Mouse (Mus musculus): ENCODE measurements around the gene Ccdc83. TPM values are rescaled to one million over a fixed set of nuclear protein-coding genes. Genes with fewer than 3 reads are reported as not detected.

Ccdc83 gene
- polyA plus RNA-seq, 1 experiment = not detected

DNA sequence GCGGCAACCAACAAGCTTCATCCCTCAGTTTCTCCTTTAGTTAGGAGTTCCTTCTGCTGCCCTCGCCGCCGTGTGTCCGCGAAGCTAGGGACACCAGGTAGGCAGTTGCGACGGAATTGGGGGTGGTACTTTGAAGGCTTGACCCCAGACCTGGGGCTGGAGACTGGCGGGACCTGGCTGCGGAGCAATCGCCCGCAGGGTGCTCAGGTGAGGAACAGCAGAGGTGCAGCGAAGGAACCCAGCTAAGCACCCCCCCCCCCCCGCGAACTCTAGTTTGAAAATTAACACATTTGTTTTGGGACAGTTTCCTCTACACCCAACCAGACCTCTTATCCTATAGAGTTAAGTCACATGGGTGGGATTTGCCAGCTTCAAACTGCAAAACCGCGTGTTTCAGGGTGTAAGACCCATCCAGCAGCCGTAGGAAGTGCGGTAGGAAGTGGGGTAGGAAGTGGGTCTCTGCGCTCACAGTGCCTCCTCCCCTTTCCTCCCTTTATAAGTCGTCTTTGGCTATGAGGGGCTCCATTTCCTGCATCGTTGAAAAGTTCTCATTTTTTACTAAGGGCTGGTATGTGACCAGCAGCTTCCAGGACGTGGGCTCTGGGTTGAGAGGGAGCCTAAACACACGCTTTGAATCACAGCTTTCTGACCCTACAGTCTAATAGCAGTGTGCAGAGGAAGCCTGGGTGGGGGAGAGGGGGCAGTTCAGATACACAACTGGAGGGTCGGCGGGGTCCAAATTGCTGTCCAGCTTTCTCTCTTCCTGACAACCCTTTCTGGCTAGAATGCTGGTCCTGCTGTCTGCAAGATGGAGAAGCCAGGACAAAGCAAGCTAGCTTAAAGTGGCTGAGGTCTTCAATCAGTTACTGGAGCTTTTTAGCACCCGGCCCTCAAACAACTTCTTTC, 37.3 kb upstream of the Ccdc83 start:
- TF ChIP-seq EP300 (IDR thresholded peaks at IDR 0.05; ENCODE audit: insufficient read depth, low read depth, low read length) = no peak
- Histone ChIP-seq H3K4me1 (ENCODE audit: control insufficient read depth, insufficient read depth, low read length) (no peaks in the 10 kb centered on the region), H3K9ac (ENCODE audit: low read depth, poor library complexity, severe bottlenecking) (peak overlapping the region; percentile 52; the same call in 1 of the 2 replicates), H3K27ac (ENCODE audit: insufficient read depth, low read length) (no peak overlapping the region), H3K4me3 (ENCODE audit: low read depth, low read length) (peak overlapping the region; percentile 46), H3K36me3 (ENCODE audit: control insufficient read depth, insufficient read depth, low read length, poor library complexity, severe bottlenecking) (no peaks in the 10 kb centered on the region), H3K27me3 (ENCODE audit: control insufficient read depth, insufficient read depth, low read length, poor library complexity, severe bottlenecking) (peaks cover 9% of the 10 kb centered on the region), H3K9me3 (replicated peaks; ENCODE audit: control insufficient read depth, insufficient read depth, low read length, poor library complexity, severe bottlenecking) (no peaks in the 10 kb centered on the region)

- Histone ChIP-seq H3K27ac (ENCODE audit: insufficient read depth, low read length) (no peak within 1 kb of the TSS), H3K4me3 (ENCODE audit: low read depth, low read length) (peak within 1 kb of the TSS; percentile 46), H3K27me3 (ENCODE audit: control insufficient read depth, insufficient read depth, low read length, poor library complexity, severe bottlenecking) (peaks cover 9% of the 10 kb centered on the region), H3K36me3 (ENCODE audit: control insufficient read depth, insufficient read depth, low read length, poor library complexity, severe bottlenecking) (no peaks in the 10 kb centered on the region), H3K9me3 (replicated peaks; ENCODE audit: control insufficient read depth, insufficient read depth, low read length, poor library complexity, severe bottlenecking) (no peaks in the 10 kb centered on the region), H3K4me1 (ENCODE audit: control insufficient read depth, insufficient read depth, low read length) (no peaks in the 10 kb centered on the region), H3K9ac (ENCODE audit: low read depth, poor library complexity, severe bottlenecking) (peak within 1 kb of the TSS; percentile 52)
- TF ChIP-seq EP300 (IDR thresholded peaks at IDR 0.05; ENCODE audit: insufficient read depth, low read depth, low read length) = no peak
These were observed 36.5 kb upstream of the Ccdc83 start, which contains the start of gene Sytl2 for GRCm38 (mm10) chr7:90301942-90302646. Sytl2 (plus strand) TSS chr7:90302252.

DNA sequence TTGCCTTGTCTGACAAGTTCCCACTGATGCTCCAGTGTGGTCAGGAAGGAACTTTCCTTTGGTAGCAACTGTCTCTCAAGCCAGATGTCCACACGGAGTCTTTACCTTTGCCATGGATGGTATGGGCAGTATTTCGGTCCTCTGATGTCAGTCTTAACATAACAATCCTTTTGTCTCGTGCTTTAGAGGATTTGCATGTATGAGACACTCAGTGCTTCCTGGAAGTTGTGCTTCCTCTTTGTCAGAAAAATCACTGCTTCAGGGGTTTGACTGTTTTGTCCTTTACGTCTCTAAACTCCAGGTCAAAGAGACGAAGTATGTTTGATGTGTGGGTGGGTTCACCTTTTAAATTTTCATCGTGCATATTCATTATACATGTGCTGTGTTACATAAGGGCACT, 26.3 kb upstream of the Ccdc83 start:
- no peaks in the 10 kb centered on the region for H3K36me3 ChIP-seq (ENCODE audit: control insufficient read depth, insufficient read depth, low read length, poor library complexity, severe bottlenecking)
- H3K9ac ChIP-seq (ENCODE audit: low read depth, poor library complexity, severe bottlenecking) = no peak overlapping the region
- H3K4me1 ChIP-seq (ENCODE audit: control insufficient read depth, insufficient read depth, low read length) = no peaks in the 10 kb centered on the region
- no peaks in the 10 kb centered on the region for H3K27me3 ChIP-seq (ENCODE audit: control insufficient read depth, insufficient read depth, low read length, poor library complexity, severe bottlenecking)
- TF ChIP-seq CTCF (IDR thresholded peaks at IDR 0.05; ENCODE audit: low read depth, low read length) (no peak), POLR2A (IDR thresholded peaks at IDR 0.05; ENCODE audit: insufficient read depth, low read length) (no peak), EP300 (IDR thresholded peaks at IDR 0.05; ENCODE audit: insufficient read depth, low read depth, low read length) (no peak)
- H3K9me3 ChIP-seq (replicated peaks; ENCODE audit: control insufficient read depth, insufficient read depth, low read length, poor library complexity, severe bottlenecking) = no peaks in the 10 kb centered on the region
- H3K27ac ChIP-seq (ENCODE audit: insufficient read depth, low read length) = no peak overlapping the region
- H3K4me3 ChIP-seq (ENCODE audit: low read depth, low read length) = no peak overlapping the region

- no peak overlapping the region for H3K27ac ChIP-seq (ENCODE audit: insufficient read depth, low read length)
- no peak overlapping the region for H3K9ac ChIP-seq (ENCODE audit: low read depth, poor library complexity, severe bottlenecking)
- TF ChIP-seq POLR2A (IDR thresholded peaks at IDR 0.05; ENCODE audit: insufficient read depth, low read length) (no peak), CTCF (IDR thresholded peaks at IDR 0.05; ENCODE audit: low read depth, low read length) (no peak), EP300 (IDR thresholded peaks at IDR 0.05; ENCODE audit: insufficient read depth, low read depth, low read length) (no peak)
- no peaks in the 10 kb centered on the region for H3K27me3 ChIP-seq (ENCODE audit: control insufficient read depth, insufficient read depth, low read length, poor library complexity, severe bottlenecking)
- H3K36me3 ChIP-seq (ENCODE audit: control insufficient read depth, insufficient read depth, low read length, poor library complexity, severe bottlenecking) = no peaks in the 10 kb centered on the region
- H3K4me3 ChIP-seq (ENCODE audit: low read depth, low read length) = no peak overlapping the region
- H3K4me1 ChIP-seq (ENCODE audit: control insufficient read depth, insufficient read depth, low read length) = no peaks in the 10 kb centered on the region
- no peaks in the 10 kb centered on the region for H3K9me3 ChIP-seq (replicated peaks; ENCODE audit: control insufficient read depth, insufficient read depth, low read length, poor library complexity, severe bottlenecking)
These were observed 19.2 kb upstream of the Ccdc83 start for GRCm38 (mm10) chr7:90284793-90285192.

DNA sequence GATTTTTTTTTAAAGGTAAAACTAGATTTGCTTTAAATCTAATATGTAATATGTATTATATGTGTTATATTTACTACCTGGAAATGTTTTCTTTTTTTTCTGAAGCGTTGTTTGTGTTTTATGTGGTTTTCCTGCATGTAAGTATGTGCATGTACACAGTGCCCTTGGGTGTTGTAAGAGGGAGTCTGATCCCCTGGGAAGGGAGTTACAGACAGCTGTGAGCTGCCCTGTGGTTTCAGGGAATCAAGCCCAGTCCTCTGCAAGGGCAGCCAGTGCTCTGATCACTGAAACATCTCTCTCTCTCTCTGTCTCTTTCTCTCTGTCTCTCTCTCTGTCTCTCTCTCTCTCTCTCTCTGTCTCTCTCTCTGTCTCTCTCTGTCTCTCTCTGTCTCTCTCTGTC, 17.2 kb upstream of the Ccdc83 start:
- Histone ChIP-seq H3K9me3 (replicated peaks; ENCODE audit: control insufficient read depth, insufficient read depth, low read length, poor library complexity, severe bottlenecking) (no peaks in the 10 kb centered on the region), H3K9ac (ENCODE audit: low read depth, poor library complexity, severe bottlenecking) (no peak overlapping the region), H3K27me3 (ENCODE audit: control insufficient read depth, insufficient read depth, low read length, poor library complexity, severe bottlenecking) (no peaks in the 10 kb centered on the region), H3K27ac (ENCODE audit: insufficient read depth, low read length) (no peak overlapping the region), H3K4me1 (ENCODE audit: control insufficient read depth, insufficient read depth, low read length) (no peaks in the 10 kb centered on the region), H3K4me3 (ENCODE audit: low read depth, low read length) (no peak overlapping the region), H3K36me3 (ENCODE audit: control insufficient read depth, insufficient read depth, low read length, poor library complexity, severe bottlenecking) (no peaks in the 10 kb centered on the region)
- no peak for TF ChIP-seq CTCF (IDR thresholded peaks at IDR 0.05; ENCODE audit: low read depth, low read length)
- no peak for TF ChIP-seq POLR2A (IDR thresholded peaks at IDR 0.05; ENCODE audit: insufficient read depth, low read length)

All from ES-Bruce4 (cell line).